Mouse (Mus musculus): ENCODE data around the gene Azin2.
A peak's percentile ranks its signal among the peaks of the same experiment; 100 is the strongest.

Azin2 gene

DNA sequence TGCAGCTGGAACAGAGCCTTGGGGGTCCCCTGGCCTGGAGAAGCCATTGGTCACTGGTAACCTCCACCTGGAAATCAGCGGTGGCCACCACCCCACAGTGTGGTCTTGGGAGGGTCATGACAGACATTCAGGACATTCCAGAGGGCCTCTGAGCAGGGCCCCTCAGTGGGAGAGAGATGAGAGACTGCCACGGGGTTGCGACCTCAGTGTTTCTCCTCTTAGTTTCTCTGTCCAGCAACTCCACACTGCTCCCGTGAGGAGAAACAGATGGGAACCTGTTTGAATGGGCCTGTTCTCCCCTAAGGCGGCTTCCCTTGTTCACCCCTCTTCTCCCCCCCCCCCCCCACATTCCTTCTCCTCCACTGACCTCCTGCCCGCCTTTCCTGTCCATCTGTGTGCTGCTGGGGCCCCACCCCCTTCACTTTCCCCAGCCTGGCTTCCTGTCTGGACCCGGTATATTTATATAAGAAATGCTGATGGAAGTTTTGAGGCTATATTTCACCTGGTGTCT lies 64.3 kb downstream of the Azin2 start:
- no peak for DNase-seq (ENCODE audit: low read depth, low spot score)

DNA sequence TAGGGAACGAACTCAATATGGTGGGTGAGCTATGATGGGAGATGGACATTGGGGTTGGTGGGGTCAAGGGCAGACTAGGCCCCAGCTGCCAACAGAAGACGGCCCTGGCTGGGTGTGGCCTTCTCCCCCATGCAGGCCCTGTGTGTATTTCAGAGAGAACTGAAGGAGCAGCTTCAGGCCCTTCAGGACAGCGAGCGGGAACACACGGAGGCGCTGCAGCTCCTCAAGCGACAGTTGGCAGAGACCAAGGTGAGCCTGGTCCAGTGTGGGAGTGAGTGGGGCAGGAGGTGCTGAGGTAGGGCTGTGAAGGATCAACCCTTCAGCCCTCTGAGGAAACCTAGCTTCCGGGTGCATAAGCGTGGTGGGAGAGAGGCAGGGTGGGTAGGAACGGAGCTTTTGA lies 65.6 kb downstream of the Azin2 start:
- no peak for DNase-seq (ENCODE audit: low read depth, low spot score)

DNA sequence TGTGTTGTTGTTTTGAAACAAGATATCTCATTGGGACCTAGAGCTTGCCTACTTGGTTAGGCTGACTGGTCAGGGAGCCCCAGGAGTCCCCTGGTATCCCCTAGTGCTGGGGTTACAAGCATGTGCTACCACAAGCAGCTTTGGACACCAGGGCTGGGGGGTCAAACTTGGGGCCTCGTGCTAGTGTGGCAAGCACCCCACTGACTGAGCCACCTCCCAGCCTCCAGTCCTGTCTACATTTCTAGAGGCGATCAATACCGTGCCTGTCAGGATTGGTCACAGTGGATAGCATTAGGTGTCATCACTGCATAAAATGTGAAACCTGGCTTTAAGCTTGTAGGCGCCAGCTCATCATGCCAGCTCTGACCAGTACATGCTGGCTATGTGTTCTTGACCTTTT lies 66.4 kb downstream of the Azin2 start:
- DNase-seq (ENCODE audit: low read depth, low spot score), result no peak

DNA sequence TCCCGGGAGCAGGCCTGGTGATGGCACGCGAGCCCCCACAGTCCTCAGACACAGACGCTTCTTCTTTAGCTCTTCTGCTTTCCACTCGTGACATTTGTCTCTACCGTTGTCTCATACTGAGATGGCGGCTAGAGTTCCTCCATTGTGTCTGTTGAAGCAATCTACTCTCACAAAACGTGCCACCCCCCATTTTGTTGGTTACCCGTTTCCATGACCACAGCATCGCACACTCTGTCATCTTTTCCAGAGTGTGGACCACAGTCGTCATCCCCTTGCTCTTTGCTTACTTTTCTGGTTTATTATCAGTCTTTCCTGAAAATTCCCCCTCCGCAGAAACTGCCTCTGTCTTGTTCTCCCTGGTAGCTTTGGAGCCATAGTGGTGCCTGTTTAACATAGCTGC lies 68.1 kb downstream of the Azin2 start:
- no peak for DNase-seq (ENCODE audit: low read depth, low spot score)

DNA sequence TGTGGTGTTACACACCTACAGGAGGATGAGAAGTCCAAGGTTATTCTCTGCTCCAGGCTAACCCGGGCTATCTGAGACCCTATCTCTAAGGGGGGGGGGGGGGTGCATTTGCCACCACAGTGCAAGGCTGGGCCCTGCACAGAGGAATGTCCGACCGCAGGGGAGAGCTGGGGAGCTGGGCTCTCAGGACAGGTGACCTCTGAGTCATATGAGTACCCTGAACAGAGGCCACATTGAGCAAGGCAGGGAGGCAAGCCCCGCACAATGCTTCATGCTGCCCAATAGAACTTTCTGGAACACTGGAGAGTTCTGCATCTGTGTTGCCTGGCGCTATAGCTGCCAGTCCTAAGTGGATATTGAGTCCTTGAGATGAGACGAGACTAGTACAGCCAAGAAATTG lies 70.1 kb downstream of the Azin2 start:
- no peak for DNase-seq (ENCODE audit: low read depth, low spot score)

DNA sequence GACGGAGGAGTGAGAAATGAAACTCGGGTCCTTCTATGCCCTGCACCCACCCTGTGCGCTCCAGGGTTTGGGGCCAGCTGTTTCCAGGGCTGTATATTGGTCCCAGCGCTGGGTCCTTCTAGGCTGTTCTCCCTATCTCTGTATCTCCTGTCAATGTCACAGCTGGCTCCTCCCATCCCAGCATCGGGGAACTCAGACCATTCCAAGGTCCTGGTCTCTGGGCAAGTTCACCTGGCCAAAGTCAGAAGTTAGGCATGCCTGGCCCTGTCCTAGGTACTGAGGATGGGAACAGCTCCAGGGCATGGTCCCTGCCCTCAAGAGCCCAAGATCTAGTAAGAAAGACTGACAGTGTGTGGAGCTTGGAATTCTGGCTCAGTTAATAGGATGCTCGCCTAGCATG lies 70.5 kb downstream of the Azin2 start:
- no peak for DNase-seq (ENCODE audit: low read depth, low spot score)

DNA sequence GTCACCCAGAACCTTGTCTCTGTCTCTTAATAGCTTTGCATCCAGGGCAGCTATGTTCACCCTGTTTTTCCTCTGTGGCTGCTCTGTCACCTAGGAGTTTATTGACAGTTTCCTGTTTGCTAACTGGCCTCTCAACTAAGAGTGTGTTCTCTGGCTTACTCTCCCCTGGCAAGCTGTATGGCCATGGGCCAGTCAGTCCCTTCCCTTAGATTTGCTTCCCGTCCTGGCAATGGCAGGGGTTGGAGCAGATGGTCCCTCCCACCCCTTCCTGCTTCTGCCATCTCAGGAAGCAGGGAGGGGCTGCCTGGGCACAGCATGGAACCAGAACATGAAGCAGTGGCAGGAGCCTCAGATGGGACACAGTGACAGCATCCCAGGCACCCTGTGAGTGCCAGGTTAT lies 71.1 kb downstream of the Azin2 start:
- DNase-seq (ENCODE audit: low read depth, low spot score), result no peak

DNA sequence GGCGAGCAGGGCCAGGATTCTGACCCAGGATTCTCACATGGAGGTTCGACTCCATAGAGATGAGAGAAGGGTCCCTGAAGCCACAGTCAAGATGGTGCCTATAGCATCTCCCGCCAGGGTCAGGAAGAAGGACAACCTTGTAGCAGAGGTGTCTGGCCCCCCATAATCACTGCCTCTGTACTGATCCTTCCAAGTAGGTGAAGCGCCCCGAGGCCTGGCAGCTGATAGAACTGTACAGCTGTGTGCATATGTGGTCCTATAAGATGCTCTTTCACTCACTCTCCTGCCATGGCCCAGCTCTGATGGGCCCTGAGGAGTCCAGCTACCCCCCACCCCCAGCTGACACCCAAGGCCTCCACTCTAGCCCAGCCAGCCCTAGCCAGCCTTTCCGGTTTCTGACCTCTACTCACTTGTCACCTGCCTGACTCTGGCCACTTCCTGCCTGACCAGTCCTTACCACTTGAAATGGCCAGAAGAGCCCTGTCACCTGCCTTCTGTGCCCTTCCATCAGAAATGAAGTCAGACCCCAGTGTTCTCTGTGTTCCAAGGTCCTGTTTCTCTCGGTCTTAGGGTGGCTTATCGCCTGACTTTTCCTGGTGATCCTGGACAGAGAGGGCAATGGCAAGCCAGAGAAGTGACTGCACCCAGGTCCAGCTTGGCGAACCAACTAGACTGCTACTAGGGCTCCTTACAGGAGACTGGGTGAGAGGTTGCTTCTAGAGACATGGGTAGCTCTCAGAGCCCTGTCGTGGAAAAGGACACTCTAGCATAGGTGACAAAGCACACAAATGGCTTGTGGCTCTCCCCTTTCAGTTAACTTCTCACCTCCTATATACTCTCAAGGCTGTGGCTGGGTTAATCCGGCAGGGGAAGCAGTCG lies 72.3 kb downstream of the Azin2 start:
- DNase-seq (ENCODE audit: low read depth, low spot score), result no peak

DNA sequence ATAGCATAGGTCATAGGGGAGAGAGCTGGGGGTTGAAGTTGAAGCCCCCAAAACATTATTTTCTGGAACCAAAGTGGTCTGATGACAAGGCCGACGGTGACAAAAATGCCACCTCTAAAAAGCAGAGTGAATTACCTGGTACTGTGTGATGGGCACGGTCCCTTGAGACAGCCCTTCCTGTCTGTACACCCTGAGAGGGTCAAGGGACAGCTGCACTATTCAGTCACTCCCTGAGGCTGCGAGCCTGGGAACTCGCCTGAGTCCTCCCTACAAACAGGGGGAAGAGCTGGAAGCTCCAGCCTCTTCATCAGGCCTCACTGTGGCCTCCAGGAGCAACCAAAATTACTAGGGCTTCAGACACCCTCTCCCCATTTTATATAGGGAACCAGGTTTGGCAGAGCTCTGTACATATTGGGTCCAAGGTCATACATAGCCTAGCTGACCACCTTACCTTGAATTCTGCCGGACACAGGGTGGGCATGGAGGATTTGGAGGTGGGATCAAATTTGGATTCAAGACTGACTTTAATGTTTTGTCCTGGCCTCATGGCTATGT lies 73.7 kb downstream of the Azin2 start:
- no peak for DNase-seq (ENCODE audit: low read depth, low spot score)

DNA sequence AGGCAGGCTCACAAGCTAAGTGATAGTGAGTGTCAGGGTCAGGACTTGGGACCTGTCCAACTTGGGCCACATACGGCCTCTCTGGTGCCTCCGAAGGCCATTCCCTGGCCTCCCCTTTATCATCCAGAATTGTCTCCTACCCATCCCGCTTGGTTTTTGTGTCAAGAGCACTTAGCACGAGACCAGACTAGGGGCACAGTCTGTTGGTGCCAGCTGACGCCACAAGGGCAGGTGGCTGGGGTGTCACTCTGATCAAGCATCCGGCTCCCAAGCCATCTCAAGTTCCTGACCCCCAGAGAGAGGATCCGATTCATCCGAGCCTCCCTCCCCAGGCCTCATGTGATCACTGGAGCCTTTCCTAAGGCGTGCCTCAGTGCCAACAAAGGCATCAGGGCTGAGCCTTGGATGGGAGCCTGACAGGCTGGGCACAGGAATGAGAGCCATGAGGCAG lies 74.6 kb downstream of the Azin2 start:
- DNase-seq (ENCODE audit: low read depth, low spot score), result no peak

DNA sequence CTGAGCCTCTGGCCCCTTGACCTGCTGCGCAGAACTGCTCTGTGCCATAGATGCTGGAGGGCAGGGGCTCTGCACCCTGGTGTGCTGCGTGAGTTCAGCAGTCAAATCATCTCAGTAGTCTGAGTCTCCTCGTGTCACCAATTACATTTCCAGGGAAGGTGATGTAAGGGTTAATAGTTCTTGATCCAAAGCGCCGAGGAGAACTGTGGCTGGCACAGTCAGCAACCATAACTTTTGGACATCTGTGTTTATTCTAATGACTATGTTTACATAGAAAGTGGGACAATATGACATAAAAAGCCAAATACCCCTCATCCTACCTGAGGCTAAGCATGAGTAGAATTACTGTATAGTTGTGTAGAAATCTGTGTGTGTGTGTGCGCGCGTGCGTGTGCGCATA lies 75.2 kb downstream of the Azin2 start:
- DNase-seq (ENCODE audit: low read depth, low spot score), result no peak

DNA sequence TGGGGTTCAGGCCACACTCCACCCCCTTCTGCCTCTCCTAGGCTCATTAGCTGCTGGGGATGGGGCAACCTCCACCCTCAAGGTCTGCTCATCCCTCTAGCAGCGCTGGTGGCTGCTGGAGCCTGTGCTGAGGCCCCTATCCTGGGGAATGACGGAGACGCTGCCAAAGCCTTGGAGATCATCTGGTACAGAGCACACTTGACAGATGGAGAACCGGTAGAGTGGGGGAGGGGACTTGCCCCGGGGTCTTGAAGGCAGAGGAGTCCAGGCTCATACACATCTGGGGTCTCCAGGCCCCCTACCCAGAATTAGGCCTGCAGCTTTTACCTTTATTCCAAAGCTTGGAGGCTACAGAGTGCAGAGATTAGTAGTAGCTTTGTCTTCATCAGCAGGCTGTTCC lies 75.7 kb downstream of the Azin2 start:
- no peak for DNase-seq (ENCODE audit: low read depth, low spot score)

DNA sequence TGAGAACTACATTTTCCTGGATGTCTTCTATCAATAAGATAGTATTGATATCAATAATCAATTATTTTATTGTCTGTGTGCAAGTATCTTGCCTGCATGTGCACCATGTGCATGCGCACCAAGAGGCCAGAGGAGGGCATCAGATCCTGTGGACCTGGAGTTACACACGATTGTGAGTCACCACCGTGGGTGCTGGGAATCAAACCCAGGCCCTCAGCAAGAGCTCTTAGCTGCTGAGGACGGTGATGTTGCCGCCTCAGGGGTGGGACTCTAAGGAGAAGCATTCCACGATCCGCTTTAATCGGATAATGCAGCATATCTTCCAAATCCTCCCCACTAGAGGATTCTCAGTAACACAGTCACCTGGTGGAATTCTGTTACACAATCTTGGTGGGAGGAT lies 76.7 kb downstream of the Azin2 start:
- DNase-seq (ENCODE audit: low read depth, low spot score), result no peak

DNA sequence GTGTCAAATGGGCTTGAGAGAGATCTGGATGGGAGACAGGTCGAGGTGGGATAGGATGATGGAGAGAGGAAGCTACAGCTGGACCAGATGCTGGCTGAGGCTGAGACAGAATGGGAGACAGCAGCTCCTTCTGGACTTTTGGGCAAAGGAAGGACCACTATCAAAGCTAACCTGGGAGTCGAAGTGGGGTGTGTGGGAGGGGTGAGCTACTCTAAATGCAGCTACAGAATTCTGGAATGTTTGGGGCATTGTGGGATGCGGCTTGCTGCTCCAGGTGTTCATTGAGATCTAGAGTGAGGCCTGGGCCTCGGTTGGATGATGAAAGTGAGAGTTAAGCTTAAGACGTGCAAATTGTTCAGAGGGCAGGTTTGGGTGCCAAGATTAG lies 77.5 kb downstream of the Azin2 start:
- DNase-seq (ENCODE audit: low read depth, low spot score), result no peak

DNA sequence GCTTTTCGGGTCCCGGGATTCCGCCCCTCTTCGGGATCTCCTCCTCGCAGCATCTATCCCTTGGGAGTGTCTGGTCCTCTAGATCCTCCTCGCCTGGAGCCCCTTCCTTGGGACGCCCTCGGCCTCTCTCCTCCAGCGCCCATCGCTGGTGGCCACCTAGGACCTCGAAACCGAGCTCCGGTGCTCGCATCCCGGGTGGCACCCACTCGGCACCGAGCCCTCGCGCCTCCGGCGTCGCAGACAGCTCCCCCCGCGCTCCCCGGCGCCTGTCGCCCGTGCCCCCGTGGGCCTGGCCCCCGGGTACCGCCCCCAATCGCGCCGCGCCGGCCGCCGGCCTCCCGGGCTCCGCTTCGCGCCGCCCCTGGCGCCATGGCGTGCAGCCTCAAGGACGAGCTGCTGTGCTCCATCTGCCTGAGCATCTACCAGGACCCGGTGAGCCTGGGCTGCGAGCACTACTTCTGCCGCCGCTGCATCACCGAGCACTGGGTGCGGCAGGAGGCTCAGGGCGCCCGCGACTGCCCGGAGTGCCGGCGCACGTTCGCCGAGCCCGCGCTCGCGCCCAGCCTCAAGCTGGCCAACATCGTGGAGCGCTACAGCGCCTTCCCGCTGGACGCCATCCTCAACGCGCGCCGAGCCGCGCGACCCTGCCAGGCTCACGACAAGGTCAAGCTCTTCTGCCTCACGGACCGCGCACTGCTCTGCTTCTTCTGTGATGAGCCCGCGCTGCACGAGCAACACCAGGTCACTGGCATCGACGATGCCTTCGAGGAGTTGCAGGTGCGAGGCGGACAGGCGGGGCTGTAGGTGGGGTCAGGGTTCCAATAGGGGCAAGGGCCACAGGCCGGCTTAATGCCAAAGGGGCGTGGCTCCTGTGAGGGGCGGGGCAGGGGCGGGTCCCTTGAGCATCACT lies 78.2 kb downstream of the Azin2 start:
- DNase-seq (ENCODE audit: low read depth, low spot score), result peak; percentile 68

DNA sequence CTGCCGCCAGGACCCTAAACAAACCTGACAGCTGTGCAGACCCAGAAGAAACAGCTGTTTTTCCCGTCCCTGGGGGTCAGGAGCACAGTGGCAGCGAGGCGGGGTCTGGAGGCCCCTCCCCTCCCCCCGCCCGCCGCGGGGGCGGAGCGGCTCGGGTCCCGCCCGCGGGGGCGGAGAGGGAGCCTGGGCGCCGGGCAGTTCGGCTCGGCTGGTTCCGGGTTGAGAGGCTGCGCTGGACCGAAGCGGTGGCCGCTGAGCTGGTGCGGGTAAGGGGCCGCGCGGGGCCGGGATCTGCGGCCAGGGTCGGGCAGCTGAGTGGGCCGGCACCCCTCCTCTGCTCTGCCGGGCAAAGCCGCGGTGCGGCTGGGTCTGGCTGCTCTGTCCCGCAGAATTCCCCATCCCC lies 78.9 kb downstream of the Azin2 start, which contains the start of gene Trim62:
Gene Trim62 (plus strand): TSS at position 202 of the 403 bp plus-strand sequence.
- DNase-seq (ENCODE audit: low read depth, low spot score), result peak; percentile 77
